Mouse (Mus musculus) heart, embryonic 16.5 days (tissue): ENCODE measurements around the gene Yipf6. TPM values are rescaled to one million over a fixed set of nuclear protein-coding genes. Genes with fewer than 3 reads are reported as not detected.
A peak's percentile ranks its signal among the peaks of the same experiment; 100 is the strongest.

Experiments used
- ATAC-seq: fragments of 200-750 bp; cut with Nextera tagmentation; replicated peaks from 2 replicates; pipeline ENCODE4 v1.8.0; 2017; ENCODE audit warnings: moderate number of reproducible peaks; ENCODE audit not compliant: insufficient read depth, low FRiP score; ENCODE audit errors: extremely low read depth
- H3K27ac ChIP-seq: fragments of 300-500 bp; sonication (generic); 2 replicates; pipeline ENCODE4 v1.5.1; 2014; ENCODE audit warnings: mild to moderate bottlenecking, low read length, control low read depth, moderate library complexity
- H3K27me3 ChIP-seq: fragments of 300-500 bp; sonication (generic); 2 replicates; pipeline ENCODE4 v1.6.1; 2014; ENCODE audit warnings: low read length, mixed read lengths; ENCODE audit not compliant: control insufficient read depth, insufficient read depth
- H3K36me3 ChIP-seq: fragments of 300-500 bp; sonication (generic); 2 replicates; pipeline ENCODE4 v1.6.1; 2014; ENCODE audit not compliant: control insufficient read depth, insufficient read depth
- H3K4me1 ChIP-seq: fragments of 300-500 bp; sonication (generic); 2 replicates; pipeline ENCODE4 v1.6.1; 2014; ENCODE audit warnings: low read length, mixed read lengths; ENCODE audit not compliant: control insufficient read depth, insufficient read depth
- H3K4me2 ChIP-seq: fragments of 300-500 bp; sonication (generic); 2 replicates; pipeline ENCODE4 v1.6.1; 2014; ENCODE audit warnings: low read depth, mild to moderate bottlenecking, control low read depth, low read length
- H3K4me3 ChIP-seq: fragments of 300-500 bp; sonication (generic); 2 replicates; pipeline ENCODE4 v1.5.1; 2014; ENCODE audit warnings: mild to moderate bottlenecking, control low read depth, low read length
- H3K9ac ChIP-seq: fragments of 300-500 bp; sonication (generic); 2 replicates; pipeline ENCODE4 v1.6.1; 2014; ENCODE audit warnings: low read length, control low read depth
- H3K9me3 ChIP-seq: fragments of 300-500 bp; sonication (generic); replicated peaks from 2 replicates; pipeline ENCODE4 v1.6.1; 2016; ENCODE audit warnings: low read length; ENCODE audit not compliant: control insufficient read depth
- WGBS: fragments of 180-500 bp; shearing (Covaris S2); extraction: QIAGEN DNeasy Blood & Tissue Kit; methylation state at CpG from one replicate; pipeline ENCODE4 v1.1.7; 2014; 5-methylcytosine and 5-hydroxymethylcytosine counted together
- polyA plus RNA-seq: library from polyadenylated mRNA; unstranded; fragments of >200 nt; fragmentation: Nextera tagmentation; extraction: Ambion mirVana; gene quantifications from 2 replicates; pipeline ENCODE4 v1.2.1, GENCODE M21; 2015

Gene Yipf6
- polyA plus RNA-seq = 16.8 and 19.6 TPM in 2 replicates

DNA sequence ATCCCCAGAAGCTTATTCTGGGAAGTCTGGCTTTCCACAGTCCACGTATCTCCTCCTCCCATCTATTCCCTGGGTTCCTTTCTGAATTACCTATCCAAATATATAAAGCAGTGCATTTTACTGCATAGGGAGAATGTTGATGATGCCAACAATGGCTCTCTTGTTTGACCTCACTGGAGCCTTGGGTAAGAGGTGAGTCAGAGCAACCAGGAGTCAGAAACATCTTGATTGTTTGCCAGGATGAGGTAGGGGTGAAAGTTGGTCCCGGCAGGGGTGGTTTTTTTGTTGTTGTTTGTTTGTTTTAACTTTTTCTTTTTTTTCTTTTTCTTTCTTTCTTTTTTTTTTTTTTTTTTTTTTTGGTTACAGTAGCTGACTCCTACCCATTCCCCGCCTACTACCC, at the start of gene Yipf6:
Yipf6 (plus strand) TSS at position 216 of the 400 bp plus-strand sequence.
- Histone ChIP-seq H3K36me3 (no peaks in the 10 kb centered on the region), H3K4me2 (peak within 1 kb of the TSS; percentile 71), H3K9me3 (no peaks in the 10 kb centered on the region), H3K4me3 (peak within 1 kb of the TSS; percentile 70), H3K4me1 (peaks cover 4% of the 10 kb centered on the region), H3K27me3 (no peaks in the 10 kb centered on the region; the same call in 1 of the 2 replicates), H3K9ac (peak within 1 kb of the TSS; percentile 74), H3K27ac (peak within 1 kb of the TSS; percentile 88)
- WGBS = 67% methylated on average over 3 of the region's 3 CpGs
- no peak for ATAC-seq

DNA sequence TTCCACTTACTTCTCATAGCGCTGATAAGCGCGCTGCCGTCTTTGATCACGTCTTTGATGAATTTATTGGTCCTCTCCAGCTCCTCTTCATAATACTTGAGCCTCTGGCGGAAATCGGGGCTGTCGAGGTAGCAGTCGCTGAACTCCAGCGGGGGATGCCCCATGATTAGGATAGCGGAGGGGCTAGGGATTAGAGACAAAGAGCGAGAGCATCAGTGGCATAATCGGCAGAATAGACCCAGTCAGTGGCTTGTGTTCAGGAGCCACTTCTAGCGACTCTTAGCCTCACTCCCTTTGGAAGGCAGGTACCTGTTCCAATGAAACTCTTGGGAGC, 46.1 kb upstream of the Yipf6 start:
- no peaks in the 10 kb centered on the region for H3K36me3 ChIP-seq
- 10% methylated on average over 14 of the region's 14 CpGs for WGBS
- H3K4me3 ChIP-seq = peak overlapping the region; percentile 66
- peak overlapping the region; percentile 79 for H3K4me2 ChIP-seq
- no peaks in the 10 kb centered on the region for H3K9me3 ChIP-seq
- no peaks in the 10 kb centered on the region for H3K4me1 ChIP-seq
- peak overlapping the region; percentile 82 for H3K27ac ChIP-seq
- no peaks in the 10 kb centered on the region for H3K27me3 ChIP-seq
- peak overlapping the region; percentile 70 for H3K9ac ChIP-seq
- no peak for ATAC-seq

DNA sequence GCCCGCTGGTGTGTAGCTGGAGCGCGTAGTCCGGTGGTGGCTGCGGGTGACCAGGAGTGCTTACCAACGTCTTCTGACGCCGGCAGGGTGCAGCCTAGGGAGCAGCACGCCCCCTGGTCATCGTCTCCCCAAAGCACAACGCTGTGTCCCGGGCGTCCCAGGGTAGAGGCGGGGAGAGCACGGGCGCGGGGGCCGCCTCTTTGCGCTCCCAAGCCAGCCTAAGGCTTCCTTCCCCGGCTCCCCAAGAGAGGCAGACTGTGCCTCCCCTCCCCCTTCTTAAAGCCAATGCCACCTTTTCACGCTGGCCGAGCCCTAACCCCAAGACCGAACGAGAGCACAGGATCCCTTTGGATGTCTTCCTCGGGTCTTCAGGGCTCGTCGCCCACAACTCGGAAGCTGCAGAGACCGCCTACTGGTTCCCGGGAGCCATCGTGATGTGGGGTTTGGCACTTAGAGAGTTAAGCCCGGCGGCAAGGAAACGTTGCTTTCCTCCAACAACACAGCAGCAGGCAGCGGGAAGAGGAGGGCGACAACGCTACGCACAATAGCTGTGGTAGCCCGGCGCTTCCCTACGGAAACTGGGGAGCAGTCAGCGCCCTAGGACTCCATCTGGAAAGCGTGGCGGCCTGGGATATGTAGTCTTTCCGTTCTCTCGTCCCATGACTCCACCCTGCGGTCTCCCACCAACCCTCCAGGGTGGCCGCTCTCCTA, 45.6 kb upstream of the Yipf6 start, which contains the start of gene Ophn1:
Ophn1 (minus strand) TSS at position 620 of the 711 bp plus-strand sequence.
- peak; percentile 91 for ATAC-seq
- Histone ChIP-seq H3K9ac (peak within 1 kb of the TSS; percentile 70), H3K4me3 (peak within 1 kb of the TSS; percentile 66), H3K9me3 (no peaks in the 10 kb centered on the region), H3K27ac (peak within 1 kb of the TSS; percentile 82), H3K4me2 (peak within 1 kb of the TSS; percentile 79), H3K4me1 (no peaks in the 10 kb centered on the region), H3K27me3 (no peaks in the 10 kb centered on the region), H3K36me3 (no peaks in the 10 kb centered on the region)
- WGBS = 11% methylated on average over 46 of the region's 48 CpGs

DNA sequence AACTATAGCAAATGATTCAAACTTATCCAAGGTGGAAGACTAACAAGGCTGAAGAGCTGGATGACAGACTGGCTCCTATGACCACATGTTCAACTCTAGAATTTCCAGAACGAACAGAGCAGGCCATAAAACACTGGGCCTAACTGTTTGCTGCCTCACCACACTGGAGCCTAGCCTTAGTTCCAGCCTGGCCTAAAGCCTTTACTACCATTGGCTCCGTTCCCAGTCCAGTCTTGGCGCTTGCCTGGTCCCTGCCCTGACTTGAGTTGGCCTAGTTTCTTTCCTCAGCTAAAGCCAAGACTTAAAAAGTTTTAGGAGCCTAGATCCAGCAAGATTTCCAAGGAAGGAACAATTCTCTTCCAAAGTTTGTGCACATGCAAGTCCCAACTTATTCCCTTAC, 37.8 kb upstream of the Yipf6 start:
- no peaks in the 10 kb centered on the region for H3K9me3 ChIP-seq
- WGBS = 57% methylated on average over 3 of the region's 3 CpGs
- no peak overlapping the region for H3K9ac ChIP-seq
- H3K27ac ChIP-seq = no peak overlapping the region
- no peak overlapping the region for H3K4me2 ChIP-seq
- no peak overlapping the region for H3K4me3 ChIP-seq
- H3K4me1 ChIP-seq = no peaks in the 10 kb centered on the region
- no peak for ATAC-seq
- H3K36me3 ChIP-seq = no peaks in the 10 kb centered on the region
- no peaks in the 10 kb centered on the region for H3K27me3 ChIP-seq

DNA sequence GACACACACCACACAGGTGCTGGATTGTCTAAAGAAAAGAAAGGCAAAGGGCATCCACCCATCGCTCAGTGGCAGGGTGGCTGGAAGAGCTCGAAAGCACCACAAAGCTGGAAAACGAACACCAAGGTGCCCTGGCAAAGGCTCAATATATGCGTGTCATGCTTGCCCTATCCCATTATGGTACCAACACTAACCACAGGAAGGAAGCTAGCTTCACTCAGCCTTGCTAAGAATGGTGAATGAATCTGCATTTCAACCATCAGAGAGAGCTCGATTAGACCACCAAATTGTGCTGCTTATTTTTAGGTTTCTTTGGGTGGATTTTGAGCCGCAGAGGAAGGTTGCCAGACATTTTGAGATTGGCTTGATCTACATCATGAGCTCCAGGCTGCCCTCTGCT, 31.9 kb upstream of the Yipf6 start:
- Histone ChIP-seq H3K9me3 (no peaks in the 10 kb centered on the region), H3K27me3 (no peaks in the 10 kb centered on the region), H3K4me1 (no peaks in the 10 kb centered on the region), H3K4me3 (no peak overlapping the region), H3K36me3 (no peaks in the 10 kb centered on the region), H3K9ac (no peak overlapping the region), H3K4me2 (no peak overlapping the region), H3K27ac (no peak overlapping the region)
- no peak for ATAC-seq
- 75% methylated on average over 6 of the region's 6 CpGs for WGBS

DNA sequence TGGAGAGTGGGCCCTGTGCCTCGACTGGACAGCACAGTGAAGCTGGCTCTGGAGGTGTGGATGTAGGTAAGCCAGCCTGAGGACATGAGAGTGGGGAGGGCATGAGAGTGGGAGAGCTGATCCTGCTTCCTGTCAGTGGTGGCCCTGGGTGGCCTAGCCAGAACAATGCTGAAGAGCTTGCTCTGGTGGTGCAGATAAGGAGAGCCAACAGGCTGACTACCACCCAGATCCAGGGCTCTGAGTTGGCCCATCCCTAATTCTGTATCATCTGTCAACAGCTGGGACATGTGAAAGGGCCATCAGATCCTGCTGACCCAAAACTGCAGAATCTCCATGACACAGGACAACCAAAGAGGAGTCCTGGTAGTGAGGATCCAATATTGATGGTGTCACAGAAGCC, 27.2 kb upstream of the Yipf6 start:
- WGBS = 47% methylated on average over 1 of the region's 1 CpGs
- H3K4me3 ChIP-seq = no peak overlapping the region
- no peaks in the 10 kb centered on the region for H3K9me3 ChIP-seq
- H3K36me3 ChIP-seq = no peaks in the 10 kb centered on the region
- no peaks in the 10 kb centered on the region for H3K27me3 ChIP-seq
- no peak overlapping the region for H3K9ac ChIP-seq
- H3K4me2 ChIP-seq = no peak overlapping the region
- no peak for ATAC-seq
- H3K4me1 ChIP-seq = no peaks in the 10 kb centered on the region
- H3K27ac ChIP-seq = no peak overlapping the region

DNA sequence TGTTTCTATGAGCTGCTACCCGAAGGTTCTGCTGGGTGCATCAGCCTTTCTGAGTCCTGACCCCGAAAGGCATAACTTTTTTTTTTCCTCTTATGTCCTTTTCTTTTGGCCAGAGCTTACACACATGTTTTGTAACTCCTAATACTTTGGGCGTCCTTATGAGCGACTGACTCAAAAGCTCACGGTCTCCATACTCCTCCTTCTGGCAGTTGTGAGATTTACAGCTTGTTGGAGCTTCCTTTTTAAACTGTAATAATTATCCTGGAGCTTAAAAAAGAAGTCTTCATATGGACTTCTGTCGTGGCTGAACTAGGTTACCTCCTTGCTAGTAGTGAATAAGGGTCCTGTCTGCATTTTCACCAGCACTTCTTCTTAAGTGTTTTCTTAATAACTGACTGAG, 16.7 kb upstream of the Yipf6 start:
- Histone ChIP-seq H3K36me3 (no peaks in the 10 kb centered on the region), H3K4me2 (no peak overlapping the region), H3K27me3 (no peaks in the 10 kb centered on the region), H3K27ac (no peak overlapping the region), H3K9me3 (no peaks in the 10 kb centered on the region), H3K4me1 (no peaks in the 10 kb centered on the region), H3K4me3 (no peak overlapping the region), H3K9ac (no peak overlapping the region)
- no peak for ATAC-seq
- WGBS = 14% methylated on average over 6 of the region's 6 CpGs

DNA sequence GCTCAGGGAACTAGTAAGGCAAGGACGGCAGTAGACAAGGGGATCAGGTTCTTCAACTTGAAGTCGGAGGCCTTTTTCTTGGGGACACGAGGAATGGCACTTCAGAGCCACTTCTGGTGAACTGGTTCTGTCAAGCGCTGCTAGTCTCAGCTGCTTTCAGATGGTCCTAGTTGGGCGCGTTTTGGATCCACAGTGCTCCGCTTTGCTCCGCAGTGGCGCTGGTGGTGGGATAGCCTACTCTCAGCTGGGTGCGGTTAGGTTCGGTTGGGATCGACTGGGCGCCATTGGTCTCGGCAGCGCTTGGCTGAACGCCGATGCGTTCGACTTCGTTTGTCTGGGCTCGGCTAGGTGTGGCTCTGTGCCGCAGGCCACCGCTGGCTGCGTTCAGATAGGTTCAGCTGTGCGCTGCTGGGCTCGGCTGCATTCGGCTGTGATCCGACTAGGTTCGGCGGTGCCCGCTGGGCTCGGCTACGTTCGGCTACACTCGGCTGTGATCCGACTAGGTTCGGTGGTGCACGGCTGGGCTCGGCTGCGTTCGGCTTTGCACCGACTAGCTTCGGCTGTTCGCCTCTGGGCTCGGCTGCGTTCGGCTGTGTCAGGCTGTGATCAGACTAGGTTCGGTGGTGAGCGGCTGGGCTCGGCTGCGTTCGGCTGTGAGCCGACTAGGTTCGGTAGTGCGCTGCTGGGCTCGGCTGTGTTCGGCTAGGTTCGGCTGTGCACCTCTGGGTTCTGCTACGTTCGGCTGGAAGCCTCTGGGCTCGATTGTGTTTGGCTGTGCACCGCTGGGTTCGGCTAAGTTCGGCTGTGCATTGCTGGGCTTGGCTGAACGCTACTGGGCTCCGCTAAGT, 815 bp downstream of the Yipf6 start:
- Histone ChIP-seq H3K9me3 (no peaks in the 10 kb centered on the region), H3K9ac (peak overlapping the region; percentile 74), H3K27me3 (no peaks in the 10 kb centered on the region; the same call in 1 of the 2 replicates), H3K27ac (peak overlapping the region; percentile 88), H3K36me3 (no peaks in the 10 kb centered on the region; the same call in 1 of the 2 replicates), H3K4me3 (peak overlapping the region; percentile 70), H3K4me2 (peak overlapping the region; percentile 71), H3K4me1 (peaks cover 4% of the 10 kb centered on the region)
- ATAC-seq = peak; percentile 89
- 16% methylated on average over 66 of the region's 66 CpGs for WGBS
